Mouse (Mus musculus): Measurements from ENCODE around the gene A430033K04Rik.

Gene A430033K04Rik

GRCm38 (mm10) chr5:138694496-138695167, 72.0 kb downstream of the A430033K04Rik start:
- DNase-seq (ENCODE audit: low read depth, low spot score) = no peak

- DNase-seq (ENCODE audit: low read depth, low spot score) = no peak
Observed at GRCm38 (mm10) chr5:138697466-138697865, 74.8 kb downstream of the A430033K04Rik start.

Data from embryo, embryonic 11.5 days (tissue).